Mouse (Mus musculus) lung, embryonic 14.5 days (tissue): ENCODE measurements around the gene Ehd2. TPM values are rescaled to one million over a fixed set of nuclear protein-coding genes. Genes with fewer than 3 reads are reported as not detected.

ENCODE experiments used
- ATAC-seq: fragments of 200-750 bp; cut with Nextera tagmentation; 2 replicates; pipeline ENCODE4 v1.8.0; 2017; ENCODE audit warnings: mild to moderate bottlenecking, moderate TSS enrichment, moderate library complexity; ENCODE audit not compliant: insufficient read depth
- DNase-seq: peaks from one replicate; pipeline ENCODE4 v3.0.0-alpha.2; 2015
- H3K27ac ChIP-seq: fragments of 300-500 bp; sonication (generic); 2 replicates; pipeline ENCODE4 v1.5.1; 2014; ENCODE audit warnings: low read depth, mild to moderate bottlenecking, moderate library complexity
- H3K27me3 ChIP-seq: fragments of 300-500 bp; sonication (generic); 2 replicates; pipeline ENCODE4 v1.6.1; 2014; ENCODE audit warnings: low read length, control low read depth; ENCODE audit not compliant: insufficient read depth
- H3K36me3 ChIP-seq: fragments of 300-500 bp; sonication (generic); 2 replicates; pipeline ENCODE4 v1.6.1; 2014; ENCODE audit warnings: control low read depth; ENCODE audit not compliant: insufficient read depth
- H3K4me1 ChIP-seq: fragments of 300-500 bp; sonication (generic); 2 replicates; pipeline ENCODE4 v1.6.1; 2014; ENCODE audit warnings: antibody characterized with exemption, control low read depth; ENCODE audit not compliant: insufficient read depth
- H3K4me2 ChIP-seq: fragments of 300-500 bp; sonication (generic); 2 replicates; pipeline ENCODE4 v1.6.1; 2014; ENCODE audit warnings: mild to moderate bottlenecking
- H3K4me3 ChIP-seq: fragments of 300-500 bp; sonication (generic); 2 replicates; pipeline ENCODE4 v1.5.1; 2014; ENCODE audit warnings: low read depth, low read length
- H3K9ac ChIP-seq: fragments of 300-500 bp; sonication (generic); 2 replicates; pipeline ENCODE4 v1.6.1; 2014
- H3K9me3 ChIP-seq: fragments of 300-500 bp; sonication (generic); 2 replicates; pipeline ENCODE4 v1.6.1; 2016; ENCODE audit warnings: low read depth, low read length, control low read depth
- CTCF ChIP-seq: IDR thresholded peaks from 2 replicates; pipeline ENCODE4 v1.5.1; 2016; ENCODE audit warnings: antibody characterized with exemption, low read depth
- WGBS: fragments of 180-500 bp; shearing (Covaris S2); extraction: QIAGEN DNeasy Blood & Tissue Kit; methylation state at CpG from one replicate; pipeline ENCODE4 v1.1.7; 2014; 5-methylcytosine and 5-hydroxymethylcytosine counted together
- polyA plus RNA-seq: library from polyadenylated mRNA; unstranded; fragments of >200 nt; fragmentation: Nextera tagmentation; extraction: Ambion mirVana; gene quantifications from 2 replicates; pipeline ENCODE4 v1.2.1, GENCODE M21; 2014

The Ehd2 gene
- polyA plus RNA-seq, 1 experiment from 2014 or later, result 61.2 TPM

DNA sequence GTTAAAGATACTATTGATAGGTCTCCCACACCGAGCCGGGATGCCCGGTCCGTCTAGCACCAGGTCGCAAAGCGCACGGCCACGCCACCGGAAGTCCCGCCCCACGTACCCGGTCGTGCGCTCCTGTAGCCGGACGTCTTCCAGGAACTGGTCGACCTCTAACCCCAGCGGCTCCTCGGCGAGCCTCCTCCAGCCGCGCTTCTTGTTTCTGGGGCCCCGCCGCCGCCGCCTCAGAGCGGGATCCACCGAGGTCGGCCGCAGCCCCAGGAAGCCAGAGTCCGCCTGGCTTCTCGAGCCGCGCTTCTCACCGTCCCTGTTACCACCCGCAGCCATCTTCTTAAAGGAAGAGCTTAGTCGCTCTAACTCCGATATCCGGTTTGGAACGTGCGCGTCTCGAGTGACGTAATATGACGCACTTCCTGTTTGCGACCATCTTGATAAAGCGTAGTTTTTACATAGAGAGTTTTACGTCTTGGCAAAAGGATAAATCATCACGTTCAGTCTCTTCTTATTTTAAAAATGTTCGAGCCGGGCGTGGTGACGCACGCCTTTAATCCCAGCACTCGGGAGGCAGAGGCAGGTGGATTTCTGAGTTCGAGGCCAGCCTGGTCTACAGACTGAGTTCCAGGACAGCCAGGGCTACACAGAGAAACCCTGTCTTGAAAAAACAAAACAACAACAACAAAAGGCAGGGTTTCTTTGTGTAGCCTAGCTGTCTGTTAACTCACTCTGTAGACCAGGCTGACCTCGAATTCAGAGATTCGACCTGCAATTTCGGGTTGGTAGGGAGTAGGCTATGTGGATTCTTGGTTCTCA is 21.4 kb downstream of the Ehd2 start, which contains the start of gene Nop53:
Gene Nop53 (minus strand): TSS at position 354 of the 816 bp plus-strand sequence.
- H3K9me3 ChIP-seq, result no peaks in the 10 kb centered on the region
- peak; percentile 100 for DNase-seq
- H3K27ac ChIP-seq, result peak within 1 kb of the TSS; percentile 94
- no peaks in the 10 kb centered on the region for H3K27me3 ChIP-seq
- WGBS, result 2% methylated on average over 59 of the region's 59 CpGs
- no peak for TF ChIP-seq CTCF
- peak within 1 kb of the TSS; percentile 74 for H3K4me2 ChIP-seq
- H3K36me3 ChIP-seq, result peaks cover 52% of the 10 kb centered on the region
- H3K4me3 ChIP-seq, result peak within 1 kb of the TSS; percentile 50
- ATAC-seq, result peak; percentile 91
- no peaks in the 10 kb centered on the region for H3K4me1 ChIP-seq
- peak within 1 kb of the TSS; percentile 43 for H3K9ac ChIP-seq

- Histone ChIP-seq H3K27me3 (no peaks in the 10 kb centered on the region), H3K9me3 (no peaks in the 10 kb centered on the region), H3K27ac (peak overlapping the region; percentile 94; the same call in 1 of the 2 replicates), H3K9ac (peak overlapping the region; percentile 43), H3K4me2 (peak overlapping the region; percentile 74), H3K36me3 (peaks cover 53% of the 10 kb centered on the region), H3K4me3 (peak overlapping the region; percentile 50), H3K4me1 (no peaks in the 10 kb centered on the region)
- DNase-seq (no peak), ATAC-seq (no peak)
- no peak for TF ChIP-seq CTCF
- 5% methylated on average over 8 of the region's 8 CpGs for WGBS
Observed at GRCm38 (mm10) chr7:15945211-15945610, 22.2 kb downstream of the Ehd2 start.

GRCm38 (mm10) chr7:15944311-15944710 is 23.1 kb downstream of the Ehd2 start:
- Histone ChIP-seq H3K9ac (no peak overlapping the region), H3K9me3 (no peaks in the 10 kb centered on the region), H3K36me3 (peaks cover 53% of the 10 kb centered on the region), H3K4me3 (no peak overlapping the region; the same call in 1 of the 2 replicates), H3K4me1 (no peaks in the 10 kb centered on the region), H3K4me2 (peak overlapping the region; percentile 74; the same call in 1 of the 2 replicates), H3K27me3 (no peaks in the 10 kb centered on the region), H3K27ac (no peak overlapping the region)
- 88% methylated on average over 1 of the region's 1 CpGs for WGBS
- ATAC-seq, result no peak
- no peak for DNase-seq
- TF ChIP-seq CTCF, result no peak

DNA sequence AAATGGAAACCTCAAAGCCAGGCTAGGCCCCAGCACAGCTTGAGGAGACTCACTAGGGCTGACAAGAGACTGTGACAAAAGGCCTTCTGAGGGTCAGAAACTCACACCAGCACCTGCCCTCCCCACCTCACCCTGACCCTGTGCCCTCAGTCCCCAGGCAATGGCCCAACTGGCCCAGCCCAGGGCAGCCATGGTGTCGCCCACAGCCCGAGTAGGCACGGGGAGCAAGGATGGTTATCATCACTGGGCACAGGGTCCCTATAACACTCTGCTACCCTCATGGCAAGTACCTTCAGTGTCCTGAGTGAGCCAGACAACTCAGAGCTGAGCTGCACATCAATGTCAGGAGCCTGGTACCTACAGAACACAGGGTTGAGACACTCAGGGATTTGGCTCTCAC is 28.7 kb downstream of the Ehd2 start:
- TF ChIP-seq CTCF, result no peak
- H3K27me3 ChIP-seq, result no peaks in the 10 kb centered on the region
- H3K4me3 ChIP-seq, result no peak overlapping the region
- ATAC-seq (no peak), DNase-seq (no peak)
- no peak overlapping the region for H3K4me2 ChIP-seq
- 89% methylated on average over 3 of the region's 3 CpGs for WGBS
- H3K9me3 ChIP-seq, result no peaks in the 10 kb centered on the region
- H3K27ac ChIP-seq, result no peak overlapping the region
- H3K36me3 ChIP-seq, result peaks cover 75% of the 10 kb centered on the region
- H3K9ac ChIP-seq, result no peak overlapping the region
- no peaks in the 10 kb centered on the region for H3K4me1 ChIP-seq

GRCm38 (mm10) chr7:15937491-15937890 is 29.9 kb downstream of the Ehd2 start:
- 86% methylated on average over 5 of the region's 5 CpGs for WGBS
- no peak overlapping the region for H3K9ac ChIP-seq
- H3K4me3 ChIP-seq, result no peak overlapping the region
- peaks cover 64% of the 10 kb centered on the region for H3K36me3 ChIP-seq
- H3K27ac ChIP-seq, result no peak overlapping the region
- TF ChIP-seq CTCF, result no peak
- H3K4me1 ChIP-seq, result no peaks in the 10 kb centered on the region
- no peak overlapping the region for H3K4me2 ChIP-seq
- H3K27me3 ChIP-seq, result no peaks in the 10 kb centered on the region
- ATAC-seq, result no peak
- no peaks in the 10 kb centered on the region for H3K9me3 ChIP-seq
- no peak for DNase-seq

GRCm38 (mm10) chr7:15933437-15934359 is 33.7 kb downstream of the Ehd2 start:
- H3K27me3 ChIP-seq, result no peaks in the 10 kb centered on the region
- peak overlapping the region; percentile 65; the same call in 1 of the 2 replicates for H3K27ac ChIP-seq
- TF ChIP-seq CTCF, result no peak
- no peak overlapping the region for H3K9ac ChIP-seq
- H3K36me3 ChIP-seq, result peaks cover 26% of the 10 kb centered on the region
- H3K9me3 ChIP-seq, result no peaks in the 10 kb centered on the region
- DNase-seq (peak; percentile 45), ATAC-seq (peak; percentile 44; the same call in 1 of the 2 replicates)
- 42% methylated on average over 16 of the region's 16 CpGs for WGBS
- no peak overlapping the region for H3K4me3 ChIP-seq
- H3K4me1 ChIP-seq, result no peaks in the 10 kb centered on the region
- H3K4me2 ChIP-seq, result no peak overlapping the region
